In genomic region chr8:121796406-121796805, GRCm38 (mm10) we compare ENCODE assay signal across 32 mouse cellular contexts. TPM values are rescaled to one million over a fixed set of nuclear protein-coding genes. Genes with fewer than 3 reads are reported as not detected.
DNase-seq lines count a peak whose midpoint lies in the region; ATAC-seq and TF ChIP-seq lines count a peak whose summit lies in the region.
"Had no signal": no experiment of that assay in that cellular context is flagged by ENCODE, and none has a peak within 500 bp of the region (broad histone marks: within the 10 kb centered on the region; RNA-seq: fewer than 3 reads in every experiment).

No protein-coding gene starts in this region.

- H3K36me3 ChIP-seq in liver, postnatal 0 days (replicated peaks; ENCODE audit: insufficient read depth, low read length): peaks cover 13% of the 10 kb centered on the region
- peaks cover 65% of the 10 kb centered on the region for H3K36me3 ChIP-seq in liver, embryonic 12.5 days

- 74% methylated on average over 11 of the region's 11 CpGs for WGBS in liver, postnatal 0 days (ENCODE audit: insufficient replicate concordance)
- 90% methylated on average over 11 of the region's 11 CpGs for WGBS in liver, embryonic 12.5 days (ENCODE audit: insufficient replicate concordance)

- no peaks in the 10 kb centered on the region for H3K9me3 ChIP-seq in liver, postnatal 0 days (ENCODE audit: low read length)
- no peaks in the 10 kb centered on the region for H3K9me3 ChIP-seq in liver, embryonic 12.5 days (replicated peaks)
- H3K9me3 ChIP-seq: embryonic facial prominence, embryonic 10.5 days; embryonic facial prominence, embryonic 15.5 days; heart, embryonic 13.5 days; liver, embryonic 15.5 days; neural tube, embryonic 12.5 days had no signal

- no peak for TF ChIP-seq CTCF in liver, postnatal 0 days (IDR thresholded peaks at IDR 0.05; ENCODE audit: low read depth)

- H3K4me1 ChIP-seq in liver, postnatal 0 days (ENCODE audit: insufficient read depth): peaks cover 13% of the 10 kb centered on the region
- H3K4me1 ChIP-seq in liver, embryonic 12.5 days: peaks cover 8% of the 10 kb centered on the region
- H3K4me1 ChIP-seq: embryonic facial prominence, embryonic 15.5 days; neural tube, embryonic 12.5 days had no signal

- peak; percentile 55 for DNase-seq in liver, postnatal 0 days
- peak; percentile 44 for DNase-seq in 416B (ENCODE audit: low read depth)
- DNase-seq in left cerebral cortex, postnatal 14 days (ENCODE audit: low spot score in 2 of 2): no peak
- DNase-seq: adrenal gland, adult 8-10 months; B cell, adult 2 months; cerebellum, adult 8-10 months; gastrocnemius, postnatal 36 days; heart, postnatal 10 days; kidney, adult 9 months; kidney, postnatal 10 days; layer of hippocampus, postnatal 36 days; liver; right cerebral cortex, postnatal 25 days; spleen, adult 18-20 months; thymus, adult 18-20 months; thymus, postnatal 25 days had no signal

- H3K27me3 ChIP-seq in liver, postnatal 0 days (ENCODE audit: insufficient read depth, low read length): no peaks in the 10 kb centered on the region
- H3K27me3 ChIP-seq in liver, embryonic 12.5 days (replicated peaks): no peaks in the 10 kb centered on the region
- H3K27me3 ChIP-seq: embryonic facial prominence, embryonic 15.5 days; heart, embryonic 13.5 days; liver, embryonic 15.5 days; neural tube, embryonic 12.5 days had no signal

- no peak overlapping the region for H3K4me3 ChIP-seq in liver, postnatal 0 days (ENCODE audit: low read depth, low read length)
- no peak overlapping the region for H3K4me3 ChIP-seq in liver, embryonic 12.5 days
- H3K4me3 ChIP-seq: embryonic facial prominence, embryonic 10.5 days; embryonic facial prominence, embryonic 15.5 days; heart, embryonic 13.5 days; liver, embryonic 15.5 days; myocyte; neural tube, embryonic 12.5 days had no signal

- peak; percentile 38; the same call in 1 of the 2 replicates for ATAC-seq in liver, postnatal 0 days
- no peak for ATAC-seq in liver, embryonic 12.5 days
- ATAC-seq in granulocyte monocyte progenitor cell, adult 5-6 weeks (replicated peaks; ENCODE audit: poor library complexity, severe bottlenecking): peak; percentile 37
- peak; percentile 47 for ATAC-seq in megakaryocyte, adult 5-6 weeks (ENCODE audit: poor library complexity, severe bottlenecking)
- no peak for ATAC-seq in cerebellum, adult (ENCODE audit: insufficient number of reproducible peaks, low FRiP score, low TSS enrichment)
- ATAC-seq: forebrain, embryonic 14.5 days; intestine, postnatal 0 days had no signal

- no peak overlapping the region for H3K4me2 ChIP-seq in liver, postnatal 0 days (ENCODE audit: low read depth, low read length)
- no peak overlapping the region for H3K4me2 ChIP-seq in liver, embryonic 12.5 days
- H3K4me2 ChIP-seq: embryonic facial prominence, embryonic 15.5 days; heart, embryonic 13.5 days; hindbrain, embryonic 14.5 days; liver, embryonic 15.5 days; midbrain, embryonic 11.5 days; neural tube, embryonic 12.5 days had no signal

- intact Hi-C loops in left cerebral cortex, postnatal 14 days (cut with DNase I): no loop called here

- peak overlapping the region; percentile 37 for H3K27ac ChIP-seq in liver, postnatal 0 days (ENCODE audit: low read depth)
- H3K27ac ChIP-seq in liver, embryonic 12.5 days: no peak overlapping the region
- H3K27ac ChIP-seq: embryonic facial prominence, embryonic 10.5 days; embryonic facial prominence, embryonic 15.5 days; heart, embryonic 13.5 days; hindbrain, embryonic 14.5 days; liver, embryonic 15.5 days; macrophage; neural tube, embryonic 12.5 days; stomach, postnatal 0 days had no signal

- no peak for TF ChIP-seq EP300 in liver, postnatal 0 days (IDR thresholded peaks at IDR 0.05; ENCODE audit: low read depth)

- H3K9ac ChIP-seq in liver, postnatal 0 days (replicated peaks): no peak overlapping the region
- H3K9ac ChIP-seq in liver, embryonic 12.5 days: no peak overlapping the region
- H3K9ac ChIP-seq: embryonic facial prominence, embryonic 15.5 days; heart, embryonic 13.5 days; hindbrain, embryonic 14.5 days; liver, embryonic 15.5 days; neural tube, embryonic 12.5 days had no signal

RNA-seq across cellular contexts. Expression of gene Klhdc4, which starts 33.0 kb away (rescaled TPM):
- 8.2 and 8.7 TPM in 2 replicates for polyA plus RNA-seq in liver, postnatal 0 days (2015; fragmentation: Nextera tagmentation; extraction: Ambion mirVana)
- polyA plus RNA-seq in liver, embryonic 12.5 days (2016; fragmentation: Nextera tagmentation; extraction: Ambion mirVana): 34.1 and 36.2 TPM in 2 replicates
- total RNA-seq in granulocyte monocyte progenitor cell, adult 5-6 weeks (2014; fragmentation: Nextera tagmentation): 41.4 and 44.4 TPM in 2 replicates
- total RNA-seq in granulocyte monocyte progenitor cell, adult 5-6 weeks (2017): 29.6 and 35.0 TPM in 2 replicates
- total RNA-seq in megakaryocyte, adult 5-6 weeks (2015): 12.7 and 17.2 TPM in 2 replicates
- 38.3 and 43.4 TPM in 2 replicates for total RNA-seq in megakaryocyte, adult 5-6 weeks (2017)
- 10 to 100 TPM; 26.0 to 27.1 TPM for total RNA-seq in left cerebral cortex, postnatal 14 days (2021)

Comparison
In these comparisons a context has a peak if more than half of its experiments do, and no peak if none do; other contexts are left out.
1. ATAC-seq: peak in liver, postnatal 0 days (single experiment), granulocyte monocyte progenitor cell, adult 5-6 weeks (single experiment) and megakaryocyte, adult 5-6 weeks (single experiment); none in liver, embryonic 12.5 days (single experiment) and cerebellum, adult (single experiment).
2. DNase-seq: peak in liver, postnatal 0 days (single experiment) and 416B (single experiment); none in left cerebral cortex, postnatal 14 days (0 of 2).